Mouse (Mus musculus): ENCODE data around the gene Dchs2. TPM values are rescaled to one million over a fixed set of nuclear protein-coding genes. Genes with fewer than 3 reads are reported as not detected.

Gene Dchs2
- polyA plus RNA-seq, 1 experiment from 2014 or later, result 1.1 TPM

DNA sequence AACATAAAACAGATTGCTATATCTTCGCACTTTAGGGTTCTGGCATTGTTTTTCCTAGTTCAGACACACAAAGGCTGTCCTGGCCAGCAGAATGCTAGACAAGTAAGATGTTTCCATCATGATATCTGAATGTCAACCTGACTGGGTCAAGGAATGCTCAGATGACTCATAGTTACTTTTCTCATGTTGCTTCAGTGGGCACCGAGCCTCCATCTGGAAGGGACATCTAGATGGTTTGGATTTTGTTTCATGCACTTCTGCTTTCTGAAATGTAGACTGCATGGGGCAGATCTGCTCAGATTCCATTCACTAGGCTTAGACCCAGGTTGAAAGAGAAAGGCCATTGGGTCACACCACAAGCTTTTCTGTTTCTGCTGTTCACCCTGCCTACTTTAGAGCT is 242.1 kb downstream of the Dchs2 start:
- 92% methylated on average over 2 of the region's 2 CpGs for WGBS
- ATAC-seq (ENCODE audit: low FRiP score, low read depth), result no peak
- Histone ChIP-seq H3K9ac (no peak overlapping the region), H3K27me3 (replicated peaks) (no peaks in the 10 kb centered on the region), H3K4me1 (peaks cover 4% of the 10 kb centered on the region; the same call in 1 of the 2 replicates), H3K4me2 (replicated peaks) (no peak overlapping the region), H3K4me3 (no peak overlapping the region), H3K27ac (no peak overlapping the region), H3K36me3 (no peaks in the 10 kb centered on the region), H3K9me3 (no peaks in the 10 kb centered on the region)

DNA sequence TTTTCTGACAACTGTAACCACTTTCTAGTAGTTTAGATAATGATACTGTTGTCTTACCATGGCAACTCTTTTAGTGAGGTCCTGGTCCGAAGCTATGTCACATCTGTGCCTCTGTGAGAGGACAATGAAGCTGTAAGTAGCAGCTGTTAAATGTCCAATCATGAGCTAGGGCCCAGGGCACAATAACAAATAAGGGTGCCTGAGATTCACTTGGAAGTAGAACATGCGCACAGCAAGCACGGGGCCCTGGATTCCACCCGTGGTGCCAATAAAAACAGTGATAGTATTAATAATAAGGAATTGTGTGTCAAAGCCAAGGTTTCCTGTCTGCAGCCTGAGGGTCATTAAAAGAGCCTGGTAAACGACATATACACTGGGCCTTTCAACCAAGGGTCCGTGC is 246.6 kb downstream of the Dchs2 start:
- no peak overlapping the region for H3K4me2 ChIP-seq (replicated peaks)
- no peak for ATAC-seq (ENCODE audit: low FRiP score, low read depth)
- 72% methylated on average over 6 of the region's 6 CpGs for WGBS

DNA sequence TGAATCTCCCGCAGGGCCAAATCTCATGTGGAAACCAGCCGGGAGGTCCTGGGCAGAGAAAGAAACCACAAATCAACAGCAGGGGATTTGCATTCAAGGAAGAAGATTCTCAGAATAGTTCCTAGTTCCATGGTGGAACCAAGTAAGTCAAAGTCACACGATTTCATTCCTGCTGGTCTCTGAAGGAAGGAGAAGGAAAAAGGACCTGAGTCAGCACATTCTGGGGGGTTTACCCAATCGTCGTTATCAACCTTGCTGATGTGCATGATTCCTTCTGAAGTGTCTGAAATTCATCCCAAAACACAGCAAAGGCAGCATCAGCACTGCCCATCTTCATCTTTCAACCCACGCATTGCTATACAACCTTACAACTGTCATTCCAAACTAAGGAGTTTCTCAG is 249.1 kb downstream of the Dchs2 start:
- Histone ChIP-seq H3K36me3 (no peaks in the 10 kb centered on the region), H3K9me3 (no peaks in the 10 kb centered on the region), H3K27me3 (replicated peaks) (no peaks in the 10 kb centered on the region), H3K4me3 (no peak overlapping the region), H3K4me2 (replicated peaks) (no peak overlapping the region), H3K9ac (no peak overlapping the region), H3K27ac (no peak overlapping the region), H3K4me1 (peaks cover 4% of the 10 kb centered on the region; the same call in 1 of the 2 replicates)
- WGBS, result 90% methylated on average over 6 of the region's 6 CpGs
- ATAC-seq (ENCODE audit: low FRiP score, low read depth), result no peak

More for the DNA sequence above, 246.6 kb downstream of the Dchs2 start:
- H3K27ac ChIP-seq, result no peak overlapping the region
- no peak overlapping the region for H3K4me3 ChIP-seq
- peaks cover 4% of the 10 kb centered on the region; the same call in 1 of the 2 replicates for H3K4me1 ChIP-seq
- H3K9ac ChIP-seq, result no peak overlapping the region
- H3K36me3 ChIP-seq, result no peaks in the 10 kb centered on the region
- H3K9me3 ChIP-seq, result no peaks in the 10 kb centered on the region
- no peaks in the 10 kb centered on the region for H3K27me3 ChIP-seq (replicated peaks)

Other genes starting within 250 kb of the Dchs2 start
- 0.05 TPM in 1 of 2 replicates, not detected in the other for gene Lrat, start 224.0 kb upstream of the Dchs2 start, polyA plus RNA-seq (2016; fragmentation: Nextera tagmentation; extraction: Ambion mirVana)
- gene Fgg, start 120.2 kb upstream of the Dchs2 start, polyA plus RNA-seq (2016; fragmentation: Nextera tagmentation; extraction: Ambion mirVana), result 0.19 TPM in 1 of 2 replicates, not detected in the other
- gene Fga, start 101.9 kb upstream of the Dchs2 start, polyA plus RNA-seq (2016; fragmentation: Nextera tagmentation; extraction: Ambion mirVana), result 0.14 and 0.15 TPM in 2 replicates
- 0.11 TPM in 1 of 2 replicates, not detected in the other for gene Fgb, start 78.1 kb upstream of the Dchs2 start, polyA plus RNA-seq (2016; fragmentation: Nextera tagmentation; extraction: Ambion mirVana)
- gene Plrg1, start 72.4 kb upstream of the Dchs2 start, polyA plus RNA-seq (2016; fragmentation: Nextera tagmentation; extraction: Ambion mirVana), result 113 and 118 TPM in 2 replicates